Mouse (Mus musculus) midbrain, postnatal 0 days (tissue): Measurements from ENCODE around the gene Spata17. TPM values are rescaled to one million over a fixed set of nuclear protein-coding genes. Genes with fewer than 3 reads are reported as not detected.
A peak's percentile ranks its signal among the peaks of the same experiment; 100 is the strongest.

Experiments
- ATAC-seq: fragments of 200-750 bp; cut with Nextera tagmentation; 2 replicates; pipeline ENCODE4 v1.8.0; 2017; ENCODE audit warnings: moderate number of reproducible peaks, mild to moderate bottlenecking, moderate TSS enrichment, moderate library complexity; ENCODE audit not compliant: low FRiP score
- DNase-seq: peaks from one replicate; pipeline ENCODE4 v3.0.0-alpha.2; 2015; ENCODE audit warnings: low spot score
- H3K27ac ChIP-seq: fragments of 300-500 bp; sonication (generic); 2 replicates; pipeline ENCODE4 v1.5.1; 2014; ENCODE audit warnings: low read depth, mild to moderate bottlenecking, low read length, mixed read lengths
- H3K27me3 ChIP-seq: fragments of 300-500 bp; sonication (generic); 2 replicates; pipeline ENCODE4 v1.6.1; 2014; ENCODE audit warnings: low read length, control low read depth, mixed read lengths; ENCODE audit not compliant: insufficient read depth
- H3K36me3 ChIP-seq: fragments of 300-500 bp; sonication (generic); 2 replicates; pipeline ENCODE4 v1.6.1; 2014; ENCODE audit warnings: low read length, control low read depth, mixed read lengths; ENCODE audit not compliant: insufficient read depth
- H3K4me1 ChIP-seq: fragments of 300-500 bp; sonication (generic); 2 replicates; pipeline ENCODE4 v1.6.1; 2014; ENCODE audit warnings: mild to moderate bottlenecking, control low read depth, antibody characterized with exemption, low read length, mixed read lengths; ENCODE audit not compliant: insufficient read depth
- H3K4me2 ChIP-seq: fragments of 300-500 bp; sonication (generic); 2 replicates; pipeline ENCODE4 v1.6.1; 2014; ENCODE audit warnings: low read depth, mild to moderate bottlenecking, low read length, mixed read lengths; ENCODE audit not compliant: poor library complexity, severe bottlenecking
- H3K4me3 ChIP-seq: fragments of 300-500 bp; sonication (generic); 2 replicates; pipeline ENCODE4 v1.5.1; 2014; ENCODE audit warnings: low read depth, mild to moderate bottlenecking, low read length, moderate library complexity
- H3K9ac ChIP-seq: fragments of 300-500 bp; sonication (generic); replicated peaks from 2 replicates; pipeline ENCODE4 v1.6.1; 2014; ENCODE audit warnings: mild to moderate bottlenecking, low read length, moderate library complexity, mixed read lengths; ENCODE audit not compliant: poor library complexity, severe bottlenecking
- H3K9me3 ChIP-seq: fragments of 300-500 bp; sonication (generic); 2 replicates; pipeline ENCODE4 v1.6.1; 2016; ENCODE audit warnings: low read length, control low read depth
- CTCF ChIP-seq: IDR thresholded peaks from 2 replicates; pipeline ENCODE4 v1.5.1; 2016; ENCODE audit warnings: antibody characterized with exemption, mild to moderate bottlenecking
- WGBS: fragments of 180-500 bp; shearing (Covaris S2); extraction: QIAGEN DNeasy Blood & Tissue Kit; methylation state at CpG from one replicate; pipeline ENCODE4 v1.1.7; 2014; 5-methylcytosine and 5-hydroxymethylcytosine counted together
- polyA plus RNA-seq: library from polyadenylated mRNA; unstranded; fragments of >200 nt; fragmentation: Nextera tagmentation; extraction: Ambion mirVana; gene quantifications from 2 replicates; pipeline ENCODE4 v1.2.1, GENCODE M21; 2015
- total RNA-seq: library from RNA; depleted of rRNA; stranded (reverse); fragments of >200 nt; gene quantifications from 2 replicates; pipeline ENCODE4 v1.2.3, GENCODE M21; 2014; rRNA removed

Spata17 gene
- total and polyA plus RNA-seq, 2 experiments from 2014 or later, result 1.2 to 1.3 TPM

DNA sequence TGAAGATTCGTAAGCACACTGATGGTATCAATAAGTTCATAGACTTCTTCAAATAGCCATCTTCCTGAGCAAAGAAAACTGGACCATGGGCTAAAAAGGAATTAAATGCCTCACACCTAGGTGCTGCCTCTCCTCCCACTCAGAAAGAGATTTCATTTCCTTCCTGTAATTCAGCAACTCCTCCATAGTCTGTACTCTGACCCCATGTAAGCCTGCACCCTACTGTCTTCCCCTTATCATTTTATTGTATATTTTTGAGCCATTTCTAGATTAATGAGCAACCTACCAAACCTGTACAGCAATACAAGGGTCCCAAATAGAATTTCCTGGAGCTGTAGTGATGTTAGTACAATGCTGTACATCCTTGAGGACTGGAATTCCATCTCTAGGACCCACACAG, 211.0 kb downstream of the Spata17 start:
- H3K27ac ChIP-seq, result no peak overlapping the region
- no peak overlapping the region for H3K4me3 ChIP-seq
- no peaks in the 10 kb centered on the region for H3K36me3 ChIP-seq
- 97% methylated on average over 1 of the region's 1 CpGs for WGBS
- no peak for TF ChIP-seq CTCF
- H3K9me3 ChIP-seq, result no peaks in the 10 kb centered on the region
- H3K4me1 ChIP-seq, result no peaks in the 10 kb centered on the region
- ATAC-seq (no peak), DNase-seq (no peak)
- H3K27me3 ChIP-seq, result 0 out of 2 replicates have a peak, but pooled peaks cover 4% of the 10 kb centered on the region
- H3K9ac ChIP-seq, result no peak overlapping the region
- H3K4me2 ChIP-seq, result no peak overlapping the region

DNA sequence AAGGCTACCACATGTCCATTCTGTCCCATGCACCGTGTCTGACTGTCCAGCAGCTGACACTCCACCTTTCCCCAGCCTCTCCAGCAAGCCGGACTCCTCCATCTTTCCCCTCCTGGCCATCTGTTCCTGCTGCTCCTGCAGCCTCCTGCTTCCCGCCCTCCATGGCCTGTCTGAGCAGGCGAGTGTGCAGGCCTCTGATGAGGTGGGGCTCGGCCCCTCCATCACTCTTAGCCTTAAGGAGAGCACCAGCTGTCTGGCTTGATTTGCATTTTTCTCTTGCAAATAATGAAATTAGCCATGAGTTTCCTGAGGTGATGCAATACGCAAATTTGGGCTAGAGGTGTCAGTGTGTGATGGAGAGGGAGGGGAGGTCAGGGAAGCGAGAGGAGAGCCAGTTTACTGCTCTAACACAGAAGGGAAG, 211.8 kb downstream of the Spata17 start:
- H3K4me1 ChIP-seq, result no peaks in the 10 kb centered on the region
- 61% methylated on average over 7 of the region's 7 CpGs for WGBS
- no peak overlapping the region for H3K27ac ChIP-seq
- ATAC-seq, result no peak
- no peak overlapping the region for H3K9ac ChIP-seq
- no peak overlapping the region for H3K4me2 ChIP-seq
- no peaks in the 10 kb centered on the region for H3K36me3 ChIP-seq
- H3K9me3 ChIP-seq, result no peaks in the 10 kb centered on the region
- 0 out of 2 replicates have a peak, but pooled peaks cover 4% of the 10 kb centered on the region for H3K27me3 ChIP-seq
- peak; percentile 74 for DNase-seq
- no peak for TF ChIP-seq CTCF
- H3K4me3 ChIP-seq, result no peak overlapping the region

- DNase-seq, result no peak
- Histone ChIP-seq H3K9ac (no peak overlapping the region), H3K4me1 (no peaks in the 10 kb centered on the region), H3K27me3 (0 out of 2 replicates have a peak, but pooled peaks cover 7% of the 10 kb centered on the region), H3K9me3 (no peaks in the 10 kb centered on the region), H3K4me2 (no peak overlapping the region), H3K4me3 (no peak overlapping the region), H3K27ac (no peak overlapping the region), H3K36me3 (no peaks in the 10 kb centered on the region)
- ATAC-seq, result no peak
- no peak for TF ChIP-seq CTCF
- WGBS, result 42% methylated on average over 21 of the region's 21 CpGs
Measured at GRCm38 (mm10) chr1:186997596-186998304, 217.5 kb downstream of the Spata17 start.

Other genes starting within 250 kb of the Spata17 start
- not detected in 2 replicates for gene D1Pas1, start 248.0 kb downstream of the Spata17 start, total RNA-seq
- gene D1Pas1, start 248.0 kb downstream of the Spata17 start, polyA plus RNA-seq, result 0.06 and 0.13 TPM in 2 replicates
- gene Gpatch2, start within 50 bp of the Spata17 start, total RNA-seq, result 20.5 and 25.3 TPM in 2 replicates
- gene Gpatch2, start within 50 bp of the Spata17 start, polyA plus RNA-seq, result 11.6 and 15.0 TPM in 2 replicates